Mouse (Mus musculus) gastrocnemius, postnatal 14 days (tissue): ENCODE data around the gene Gfod1. TPM values are rescaled to one million over a fixed set of nuclear protein-coding genes. Genes with fewer than 3 reads are reported as not detected.

Experiments
- DNase-seq: peaks from one replicate; pipeline ENCODE4 v3.0.0; 2021; ENCODE audit warnings: mixed read lengths
- intact Hi-C: fragments of 180-260 bp; cut with DNase I; formaldehyde crosslinking; loops from one replicate; pipeline ENCODE4 v1.15.1; 2025; ENCODE audit warnings: low total_unique reads
- total RNA-seq, 2 experiments: library from RNA; stranded (reverse); gene quantifications; 2 replicates each; pipeline ENCODE4 v1.2.3; 2021

Gene Gfod1
- total RNA-seq, 2 experiments from 2014 or later: 5.2 to 5.3 TPM

- intact Hi-C loops: no loop called here
Measured at GRCm38 (mm10) chr13:43268539-43269327, 35.2 kb downstream of the Gfod1 start.

GRCm38 (mm10) chr13:43267902-43268301, 36.1 kb downstream of the Gfod1 start:
- intact Hi-C loops: no loop called here
- no peak for DNase-seq

More at GRCm38 (mm10) chr13:43268539-43269327, 35.2 kb downstream of the Gfod1 start:
- no peak for DNase-seq

GRCm38 (mm10) chr13:43267216-43267615, 36.8 kb downstream of the Gfod1 start:
- intact Hi-C loops: no loop called here
- no peak for DNase-seq

GRCm38 (mm10) chr13:43266333-43266732, 37.6 kb downstream of the Gfod1 start:
- no peak for DNase-seq
- intact Hi-C loops: no loop called here

- intact Hi-C loops: no loop called here
- no peak for DNase-seq
Measured at GRCm38 (mm10) chr13:43265116-43265515, 38.9 kb downstream of the Gfod1 start.

- intact Hi-C loops: no loop called here
- DNase-seq: no peak
Measured at GRCm38 (mm10) chr13:43263646-43264045, 40.3 kb downstream of the Gfod1 start.

GRCm38 (mm10) chr13:43262114-43262739, 41.7 kb downstream of the Gfod1 start:
- DNase-seq: no peak
- intact Hi-C loops: no loop called here

GRCm38 (mm10) chr13:43261287-43261686, 42.7 kb downstream of the Gfod1 start:
- no peak for DNase-seq
- intact Hi-C loops: no loop called here

GRCm38 (mm10) chr13:43260731-43261130, 43.2 kb downstream of the Gfod1 start:
- intact Hi-C loops: no loop called here

GRCm38 (mm10) chr13:43256447-43256846, 47.5 kb downstream of the Gfod1 start:
- no peak for DNase-seq
- intact Hi-C loops: no loop called here

More at GRCm38 (mm10) chr13:43260731-43261130, 43.2 kb downstream of the Gfod1 start:
- DNase-seq: no peak

GRCm38 (mm10) chr13:43253526-43253925, 50.4 kb downstream of the Gfod1 start:
- intact Hi-C loops: no loop called here
- no peak for DNase-seq

- intact Hi-C loops: no loop called here
- DNase-seq: no peak
Measured at GRCm38 (mm10) chr13:43252105-43252790, 51.7 kb downstream of the Gfod1 start.

- no peak for DNase-seq
- intact Hi-C loops: no loop called here
Measured at GRCm38 (mm10) chr13:43251391-43251790, 52.6 kb downstream of the Gfod1 start.

GRCm38 (mm10) chr13:43250653-43251052, 53.3 kb downstream of the Gfod1 start:
- intact Hi-C loops: no loop called here
- DNase-seq: no peak

- intact Hi-C loops: no loop called here
- DNase-seq: no peak
Measured at GRCm38 (mm10) chr13:43250106-43250505, 53.9 kb downstream of the Gfod1 start.

GRCm38 (mm10) chr13:43248381-43248780, 55.6 kb downstream of the Gfod1 start:
- intact Hi-C loops: no loop called here
- no peak for DNase-seq

- intact Hi-C loops: no loop called here
- DNase-seq: no peak
Measured at GRCm38 (mm10) chr13:43246876-43247275, 57.1 kb downstream of the Gfod1 start.

- intact Hi-C loops: no loop called here
- DNase-seq: no peak
Measured at GRCm38 (mm10) chr13:43243793-43244192, 60.2 kb downstream of the Gfod1 start.

- DNase-seq: no peak
- intact Hi-C loops: no loop called here
Measured at GRCm38 (mm10) chr13:43243240-43243639, 60.7 kb downstream of the Gfod1 start.

GRCm38 (mm10) chr13:43241750-43242149, 62.2 kb downstream of the Gfod1 start:
- intact Hi-C loops: no loop called here
- no peak for DNase-seq
